8 mouse cellular contexts compared by ENCODE assay signal in the genomic region with DNA sequence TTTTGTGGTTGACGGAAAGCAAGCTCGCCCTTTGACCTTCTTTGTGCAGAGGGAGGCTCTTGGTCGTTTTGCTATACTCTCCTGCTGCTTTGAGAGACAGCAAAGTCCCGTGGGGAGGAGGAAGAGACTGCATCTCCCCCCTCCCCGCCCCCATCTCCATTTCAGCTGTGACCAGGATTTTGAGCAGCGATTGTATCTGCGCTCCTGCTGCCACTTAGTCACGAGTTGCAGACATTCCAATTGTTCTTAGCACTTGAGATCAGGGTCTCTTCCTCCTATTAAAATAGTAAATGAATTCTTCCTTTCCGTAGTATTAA. TPM values are rescaled to one million over a fixed set of nuclear protein-coding genes. Genes with fewer than 3 reads are reported as not detected.
DNase-seq lines count a peak whose midpoint lies in the region; ATAC-seq and TF ChIP-seq lines count a peak whose summit lies in the region.

No protein-coding gene starts in this region.

- no peaks in the 10 kb centered on the region for H3K27me3 ChIP-seq in testis, adult 2 months (ENCODE audit: control insufficient read depth, insufficient read depth, low read length)
- no peaks in the 10 kb centered on the region for H3K27me3 ChIP-seq in limb, embryonic 14.5 days (ENCODE audit: control insufficient read depth, insufficient read depth, low read length)

- H3K4me2 ChIP-seq in limb, embryonic 14.5 days (replicated peaks; ENCODE audit: low read depth, low read length, severe bottlenecking), result peak overlapping the region; percentile 97

- no peak for TF ChIP-seq CTCF in testis, adult 2 months (IDR thresholded peaks at IDR 0.05; ENCODE audit: control insufficient read depth, insufficient read depth, insufficient replicate concordance, low read depth, low read length)

- no peak for ATAC-seq in limb, embryonic 14.5 days (ENCODE audit: low FRiP score, low read depth)
- no peak for ATAC-seq in megakaryocyte-erythroid progenitor cell, adult 5-6 weeks (replicated peaks; ENCODE audit: low FRiP score, low TSS enrichment, poor library complexity, severe bottlenecking)

- H3K27ac ChIP-seq in testis, adult 2 months (ENCODE audit: control insufficient read depth, insufficient read depth, low read depth, low read length), result no peak overlapping the region
- H3K27ac ChIP-seq in limb, embryonic 14.5 days (replicated peaks; ENCODE audit: low read depth, low read length), result no peak overlapping the region

- H3K9me3 ChIP-seq in limb, embryonic 14.5 days (ENCODE audit: control insufficient read depth, low read length), result no peaks in the 10 kb centered on the region

- peaks cover 3% of the 10 kb centered on the region for H3K4me1 ChIP-seq in testis, adult 2 months (ENCODE audit: control insufficient read depth, insufficient read depth, low read length)
- H3K4me1 ChIP-seq in limb, embryonic 14.5 days (ENCODE audit: control insufficient read depth, insufficient read depth, low read length), result peaks cover 8% of the 10 kb centered on the region; the same call in 1 of the 2 replicates

- peak overlapping the region; percentile 82 for H3K9ac ChIP-seq in limb, embryonic 14.5 days (ENCODE audit: low read depth, low read length, severe bottlenecking)

- DNase-seq in gastrocnemius, postnatal 25 days, result peak; percentile 17
- DNase-seq in gastrocnemius, adult 18-20 months (ENCODE audit: low spot score), result no peak
- no peak for DNase-seq in testis, postnatal 10 days (ENCODE audit: low spot score)
- no peak for DNase-seq in limb, embryonic 14.5 days (ENCODE audit: low spot score)
- DNase-seq in frontal cortex, postnatal 10 days (ENCODE audit: low spot score in 2 of 2), result no peak
- no peak for DNase-seq in cerebellum, adult 8-10 months

- H3K36me3 ChIP-seq in testis, adult 2 months (ENCODE audit: control insufficient read depth, insufficient read depth, low read length), result no peaks in the 10 kb centered on the region
- H3K36me3 ChIP-seq in limb, embryonic 14.5 days (ENCODE audit: control insufficient read depth, insufficient read depth, low read length), result no peaks in the 10 kb centered on the region

- WGBS in limb, embryonic 14.5 days, result 8% methylated on average over 9 of the region's 9 CpGs

- peak overlapping the region; percentile 94 for H3K4me3 ChIP-seq in testis, adult 2 months (ENCODE audit: control insufficient read depth, low read depth, low read length)
- H3K4me3 ChIP-seq in limb, embryonic 14.5 days (replicated peaks; ENCODE audit: low read length), result peak overlapping the region; percentile 90

- no peak for TF ChIP-seq POLR2A in testis, adult 2 months (IDR thresholded peaks at IDR 0.05; ENCODE audit: control insufficient read depth, low read depth, low read length)
- no peak for TF ChIP-seq POLR2A in limb, embryonic 14.5 days (IDR thresholded peaks at IDR 0.05; ENCODE audit: borderline replicate concordance, extremely low read depth, insufficient read depth, insufficient read length)

RNA-seq across cellular contexts. Expression of a gene that starts 1.2 kb away (rescaled TPM):
- total RNA-seq in gastrocnemius, postnatal 25 days (2021), result 1 to 10 TPM; 2.7 to 4.4 TPM
- total RNA-seq in gastrocnemius, adult 18-20 months (2021), result 1 to 10 TPM; 2.9 to 3.7 TPM
- polyA plus RNA-seq in testis, adult 2 months (2012; rRNA removed), result 0.57 and 0.71 TPM in 2 replicates
- polyA plus RNA-seq in limb, embryonic 14.5 days (2012; rRNA removed), result 6.6 and 7.2 TPM in 2 replicates
- polyA plus RNA-seq in limb, embryonic 14.5 days (2014; fragmentation: Nextera tagmentation; extraction: Ambion mirVana), result 12.0 and 14.0 TPM in 2 replicates
- total RNA-seq in megakaryocyte-erythroid progenitor cell, adult 5-6 weeks (2014; fragmentation: Nextera tagmentation), result 6.6 and 11.2 TPM in 2 replicates
- 4.9 and 13.2 TPM in 2 replicates for total RNA-seq in megakaryocyte-erythroid progenitor cell, adult 5-6 weeks (2017)

RNA-seq across cellular contexts. Expression of a gene that starts 5.4 kb away (rescaled TPM):
- total RNA-seq in gastrocnemius, postnatal 25 days (2021), result 1 to 10 TPM; 2.7 to 4.2 TPM
- total RNA-seq in gastrocnemius, adult 18-20 months (2021), result 1 to 10 TPM; 2.6 to 3.3 TPM
- 6.7 and 6.9 TPM in 2 replicates for polyA plus RNA-seq in testis, adult 2 months (2012; rRNA removed)
- 17.6 and 20.4 TPM in 2 replicates for polyA plus RNA-seq in limb, embryonic 14.5 days (2012; rRNA removed)
- 40.0 and 49.0 TPM in 2 replicates for polyA plus RNA-seq in limb, embryonic 14.5 days (2014; fragmentation: Nextera tagmentation; extraction: Ambion mirVana)
- 44.1 and 47.2 TPM in 2 replicates for total RNA-seq in megakaryocyte-erythroid progenitor cell, adult 5-6 weeks (2014; fragmentation: Nextera tagmentation)
- 41.4 and 52.0 TPM in 2 replicates for total RNA-seq in megakaryocyte-erythroid progenitor cell, adult 5-6 weeks (2017)

Comparison
In these comparisons a context has a peak if more than half of its experiments do, and no peak if none do; other contexts are left out.
1. RNA of a gene that starts 5.4 kb away (total RNA-seq): 41.4 to 52.0 TPM in megakaryocyte-erythroid progenitor cell, adult 5-6 weeks; 2.7 to 4.2 TPM in gastrocnemius, postnatal 25 days and 2.6 to 3.3 TPM in gastrocnemius, adult 18-20 months; every median in the first group is over 4 times any median in the second.